Mouse (Mus musculus) thymus, adult 2 months (tissue): Measurements from ENCODE around the gene Gm20388.

Source experiments
- CTCF ChIP-seq: fragments of 200-500 bp; IDR thresholded peaks from 2 replicates; pipeline ENCODE4 v1.5.1; 2012; ENCODE audit warnings: mild to moderate bottlenecking, control low read depth, low read length, moderate library complexity, borderline replicate concordance; ENCODE audit not compliant: control insufficient read depth, poor library complexity, insufficient read depth; ENCODE audit errors: extremely low read depth
- POLR2A ChIP-seq: fragments of 200-500 bp; IDR thresholded peaks from 2 replicates; pipeline ENCODE4 v1.6.1; 2012; ENCODE audit warnings: mild to moderate bottlenecking, low read length, control low read depth, moderate library complexity; ENCODE audit not compliant: control insufficient read depth, poor library complexity, insufficient read depth; ENCODE audit errors: extremely low read depth

GRCm38 (mm10) chr8:123740263-123740662, 3829.6 kb downstream of the Gm20388 start:
- TF ChIP-seq POLR2A (no peak), CTCF (no peak)
